Mouse (Mus musculus) G1E (cell line): ENCODE data around the gene Sqor.

Experiments used
- CTCF ChIP-seq: IDR thresholded peaks from 2 replicates; pipeline ENCODE4 v1.5.1; 2012; ENCODE audit warnings: low read depth, low read length, inconsistent platforms, mixed read lengths
- GATA1 ChIP-seq: IDR thresholded peaks from 2 replicates; pipeline ENCODE4 v1.6.1; 2012; ENCODE audit warnings: borderline replicate concordance, low read length, inconsistent platforms, mixed read lengths
- GATA2 ChIP-seq: IDR thresholded peaks from 2 replicates; pipeline ENCODE4 v1.6.1; 2012; ENCODE audit warnings: low read depth, low read length, inconsistent platforms, borderline replicate concordance

GRCm38 (mm10) chr2:122772899-122773298, 7.9 kb downstream of the Sqor start:
- TF ChIP-seq CTCF (no peak), GATA2 (no peak), GATA1 (no peak)
